Mouse (Mus musculus) hindbrain, postnatal 0 days (tissue): ENCODE results near the gene Ghrhr. TPM values are rescaled to one million over a fixed set of nuclear protein-coding genes. Genes with fewer than 3 reads are reported as not detected.
A peak's percentile ranks its signal among the peaks of the same experiment; 100 is the strongest.

Source experiments
- ATAC-seq: fragments of 200-750 bp; cut with Nextera tagmentation; 2 replicates; pipeline ENCODE4 v1.8.0; 2017; ENCODE audit warnings: mild to moderate bottlenecking, moderate TSS enrichment, moderate library complexity
- DNase-seq: peaks from one replicate; pipeline ENCODE4 v3.0.0-alpha.2; 2015; ENCODE audit warnings: low spot score
- H3K27ac ChIP-seq: fragments of 300-500 bp; sonication (generic); 2 replicates; pipeline ENCODE4 v1.5.1; 2014; ENCODE audit warnings: mild to moderate bottlenecking
- H3K27me3 ChIP-seq: fragments of 300-500 bp; sonication (generic); 2 replicates; pipeline ENCODE4 v1.6.1; 2014; ENCODE audit warnings: low read length, mixed read lengths; ENCODE audit not compliant: insufficient read depth
- H3K36me3 ChIP-seq: fragments of 300-500 bp; sonication (generic); 2 replicates; pipeline ENCODE4 v1.6.1; 2014; ENCODE audit warnings: low read length, mixed read lengths; ENCODE audit not compliant: insufficient read depth
- H3K4me1 ChIP-seq: fragments of 300-500 bp; sonication (generic); 2 replicates; pipeline ENCODE4 v1.6.1; 2014; ENCODE audit warnings: antibody characterized with exemption, low read length, mixed read lengths; ENCODE audit not compliant: insufficient read depth
- H3K4me2 ChIP-seq: fragments of 300-500 bp; sonication (generic); 2 replicates; pipeline ENCODE4 v1.6.1; 2014; ENCODE audit warnings: low read depth, mild to moderate bottlenecking, low read length, moderate library complexity, mixed read lengths
- H3K4me3 ChIP-seq: fragments of 300-500 bp; sonication (generic); 2 replicates; pipeline ENCODE4 v1.5.1; 2014; ENCODE audit warnings: low read length
- H3K9ac ChIP-seq: fragments of 300-500 bp; sonication (generic); replicated peaks from 2 replicates; pipeline ENCODE4 v1.6.1; 2014; ENCODE audit warnings: mild to moderate bottlenecking, low read length, moderate library complexity, mixed read lengths
- H3K9me3 ChIP-seq: fragments of 300-500 bp; sonication (generic); 2 replicates; pipeline ENCODE4 v1.6.1; 2016; ENCODE audit warnings: low read length, mixed read lengths
- CTCF ChIP-seq: IDR thresholded peaks from 2 replicates; pipeline ENCODE4 v1.5.1; 2016; ENCODE audit warnings: antibody characterized with exemption, control low read depth, low read depth
- WGBS: fragments of 180-500 bp; shearing (Covaris S2); extraction: QIAGEN DNeasy Blood & Tissue Kit; methylation state at CpG from one replicate; pipeline ENCODE4 v1.1.7; 2014; 5-methylcytosine and 5-hydroxymethylcytosine counted together
- polyA plus RNA-seq: library from polyadenylated mRNA; unstranded; fragments of >200 nt; fragmentation: Nextera tagmentation; extraction: Ambion mirVana; gene quantifications from 2 replicates; pipeline ENCODE4 v1.2.1, GENCODE M21; 2015
- total RNA-seq: library from RNA; depleted of rRNA; stranded (reverse); fragments of >200 nt; gene quantifications from 2 replicates; pipeline ENCODE4 v1.2.3, GENCODE M21; 2014

Ghrhr gene
- total and polyA plus RNA-seq, 2 experiments from 2014 or later = not detected

- Histone ChIP-seq H3K9me3 (no peaks in the 10 kb centered on the region), H3K4me2 (no peak overlapping the region), H3K4me3 (no peak overlapping the region), H3K36me3 (no peaks in the 10 kb centered on the region), H3K27ac (no peak overlapping the region), H3K4me1 (peaks cover 6% of the 10 kb centered on the region; the same call in 1 of the 2 replicates), H3K9ac (no peak overlapping the region), H3K27me3 (no peaks in the 10 kb centered on the region)
- 40% methylated on average over 5 of the region's 5 CpGs for WGBS
- ATAC-seq = no peak
- DNase-seq = peak; percentile 34
- no peak for TF ChIP-seq CTCF
Observed at GRCm38 (mm10) chr6:55416202-55416601, 40.1 kb downstream of the Ghrhr start.

- no peak overlapping the region for H3K27ac ChIP-seq
- H3K4me3 ChIP-seq = no peak overlapping the region
- no peaks in the 10 kb centered on the region for H3K9me3 ChIP-seq
- H3K4me1 ChIP-seq = peaks cover 6% of the 10 kb centered on the region; the same call in 1 of the 2 replicates
- ATAC-seq (no peak), DNase-seq (no peak)
- H3K9ac ChIP-seq = no peak overlapping the region
- TF ChIP-seq CTCF = no peak
- no peaks in the 10 kb centered on the region for H3K36me3 ChIP-seq
- 42% methylated on average over 2 of the region's 2 CpGs for WGBS
- H3K4me2 ChIP-seq = no peak overlapping the region
- no peaks in the 10 kb centered on the region for H3K27me3 ChIP-seq
Observed at GRCm38 (mm10) chr6:55418746-55419410, 42.8 kb downstream of the Ghrhr start.

- Histone ChIP-seq H3K36me3 (no peaks in the 10 kb centered on the region), H3K9me3 (no peaks in the 10 kb centered on the region), H3K27me3 (no peaks in the 10 kb centered on the region), H3K27ac (peak overlapping the region; percentile 62), H3K4me2 (no peak overlapping the region), H3K4me3 (no peak overlapping the region), H3K9ac (no peak overlapping the region), H3K4me1 (peaks cover 6% of the 10 kb centered on the region; the same call in 1 of the 2 replicates)
- WGBS = 80% methylated on average over 3 of the region's 3 CpGs
- ATAC-seq (no peak), DNase-seq (no peak)
- TF ChIP-seq CTCF = no peak
Observed at GRCm38 (mm10) chr6:55420411-55420810, 44.3 kb downstream of the Ghrhr start.

- 13% methylated on average over 1 of the region's 1 CpGs for WGBS
- no peak for TF ChIP-seq CTCF
- Histone ChIP-seq H3K4me2 (no peak overlapping the region), H3K27me3 (no peaks in the 10 kb centered on the region), H3K9me3 (no peaks in the 10 kb centered on the region), H3K4me1 (peaks cover 6% of the 10 kb centered on the region; the same call in 1 of the 2 replicates), H3K27ac (peak overlapping the region; percentile 62), H3K36me3 (no peaks in the 10 kb centered on the region), H3K9ac (no peak overlapping the region), H3K4me3 (no peak overlapping the region)
- DNase-seq = peak; percentile 84
- peak; percentile 76 for ATAC-seq
Observed at GRCm38 (mm10) chr6:55420869-55421361, 44.8 kb downstream of the Ghrhr start.

GRCm38 (mm10) chr6:55432121-55432520 is 56.0 kb downstream of the Ghrhr start:
- DNase-seq = no peak
- no peak overlapping the region for H3K4me2 ChIP-seq
- H3K9me3 ChIP-seq = no peaks in the 10 kb centered on the region
- no peak for TF ChIP-seq CTCF
- no peak overlapping the region for H3K9ac ChIP-seq
- H3K27ac ChIP-seq = no peak overlapping the region
- no peak for ATAC-seq
- H3K36me3 ChIP-seq = no peaks in the 10 kb centered on the region
- no peak overlapping the region for H3K4me3 ChIP-seq
- no peaks in the 10 kb centered on the region for H3K27me3 ChIP-seq
- peaks cover 28% of the 10 kb centered on the region for H3K4me1 ChIP-seq

- Histone ChIP-seq H3K9ac (no peak overlapping the region), H3K4me1 (peaks cover 31% of the 10 kb centered on the region), H3K27me3 (no peaks in the 10 kb centered on the region), H3K9me3 (no peaks in the 10 kb centered on the region), H3K27ac (peak overlapping the region; percentile 82), H3K4me2 (no peak overlapping the region), H3K4me3 (no peak overlapping the region), H3K36me3 (no peaks in the 10 kb centered on the region)
- no peak for TF ChIP-seq CTCF
- DNase-seq (peak; percentile 46), ATAC-seq (peak; percentile 48; the same call in 1 of the 2 replicates)
- 6% methylated on average over 3 of the region's 3 CpGs for WGBS
Observed at GRCm38 (mm10) chr6:55434360-55434759, 58.3 kb downstream of the Ghrhr start.
